Mouse (Mus musculus): Measurements from ENCODE around the gene Sh2d6. TPM values are rescaled to one million over a fixed set of nuclear protein-coding genes. Genes with fewer than 3 reads are reported as not detected.
"Not testable (repeated sequence)": the region's sequence is repeated elsewhere in the genome, so short reads cannot be mapped to it uniquely, and the experiment has no call there.

Gene Sh2d6
- polyA plus RNA-seq, 1 experiment from 2014 or later: 1.1 TPM

GRCm38 (mm10) chr6:72484887-72485286 is 36.6 kb downstream of the Sh2d6 start:
- H3K36me3 ChIP-seq (ENCODE audit: control insufficient read depth, insufficient read depth, low read length): no peaks in the 10 kb centered on the region
- no peak overlapping the region for H3K9ac ChIP-seq (replicated peaks; ENCODE audit: low read length)
- no peaks in the 10 kb centered on the region for H3K9me3 ChIP-seq (ENCODE audit: control insufficient read depth, low read length)
- no peak overlapping the region for H3K27ac ChIP-seq (replicated peaks; ENCODE audit: low read depth, low read length)
- WGBS: 71% methylated on average over 4 of the region's 4 CpGs
- H3K27me3 ChIP-seq (ENCODE audit: control insufficient read depth, insufficient read depth, low read length): no peaks in the 10 kb centered on the region
- DNase-seq: no peak
- H3K4me1 ChIP-seq (ENCODE audit: control insufficient read depth, insufficient read depth, low read length): no peaks in the 10 kb centered on the region
- H3K4me2 ChIP-seq (ENCODE audit: low read length): no peak overlapping the region
- no peak overlapping the region for H3K4me3 ChIP-seq (replicated peaks; ENCODE audit: low read depth, low read length)
- no peak for ATAC-seq (ENCODE audit: low FRiP score, low TSS enrichment)

DNA sequence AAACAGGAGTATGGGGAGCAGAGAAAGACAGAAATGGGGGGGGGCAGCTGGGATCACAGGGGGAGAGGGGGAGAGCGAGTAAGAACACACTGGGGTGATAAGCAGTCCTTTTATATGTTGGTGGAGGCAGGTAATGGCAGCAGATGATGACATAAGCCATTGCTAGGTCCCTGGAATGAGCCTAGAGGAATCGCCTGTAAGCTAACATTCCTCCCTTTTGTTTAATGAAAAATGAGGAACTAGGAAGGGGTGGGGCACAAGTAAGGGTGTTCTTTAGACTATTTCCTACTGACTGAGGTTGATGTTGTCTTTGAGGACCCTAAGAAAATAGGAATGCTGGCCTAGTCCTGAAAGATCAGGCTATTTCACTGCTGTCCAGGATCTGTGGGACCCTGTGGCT is 39.4 kb downstream of the Sh2d6 start:
- Histone ChIP-seq H3K27me3 (ENCODE audit: control insufficient read depth, insufficient read depth, low read length) (no peaks in the 10 kb centered on the region), H3K4me2 (ENCODE audit: low read length) (no peak overlapping the region), H3K27ac (replicated peaks; ENCODE audit: low read depth, low read length) (no peak overlapping the region), H3K9me3 (ENCODE audit: control insufficient read depth, low read length) (no peaks in the 10 kb centered on the region), H3K4me1 (ENCODE audit: control insufficient read depth, insufficient read depth, low read length) (no peaks in the 10 kb centered on the region), H3K9ac (replicated peaks; ENCODE audit: low read length) (no peak overlapping the region), H3K36me3 (ENCODE audit: control insufficient read depth, insufficient read depth, low read length) (no peaks in the 10 kb centered on the region), H3K4me3 (replicated peaks; ENCODE audit: low read depth, low read length) (no peak overlapping the region)
- DNase-seq: no peak
- WGBS: 79% methylated on average over 2 of the region's 2 CpGs
- no peak for ATAC-seq (ENCODE audit: low FRiP score, low TSS enrichment)

DNA sequence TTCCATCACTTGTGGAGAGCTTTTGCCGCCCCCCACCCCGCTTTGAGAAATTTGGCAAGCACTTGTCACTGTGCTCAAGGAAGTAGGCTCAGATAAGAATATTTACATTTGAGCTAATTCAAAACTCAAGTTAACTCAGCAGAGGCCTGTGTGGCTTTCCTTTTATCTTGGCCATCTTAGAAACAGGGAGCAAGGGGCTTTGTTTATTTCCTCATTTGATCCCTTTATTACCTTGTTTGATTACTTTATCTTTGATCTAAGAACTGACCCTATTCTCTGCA is 41.1 kb downstream of the Sh2d6 start:
- WGBS: 100% methylated on average over 2 of the region's 2 CpGs
- H3K4me2 ChIP-seq (ENCODE audit: low read length): no peak overlapping the region
- no peak overlapping the region for H3K27ac ChIP-seq (replicated peaks; ENCODE audit: low read depth, low read length)
- H3K27me3 ChIP-seq (ENCODE audit: control insufficient read depth, insufficient read depth, low read length): no peaks in the 10 kb centered on the region
- no peaks in the 10 kb centered on the region for H3K9me3 ChIP-seq (ENCODE audit: control insufficient read depth, low read length)
- no peak overlapping the region for H3K4me3 ChIP-seq (replicated peaks; ENCODE audit: low read depth, low read length)
- no peak for ATAC-seq (ENCODE audit: low FRiP score, low TSS enrichment)
- H3K36me3 ChIP-seq (ENCODE audit: control insufficient read depth, insufficient read depth, low read length): no peaks in the 10 kb centered on the region
- H3K9ac ChIP-seq (replicated peaks; ENCODE audit: low read length): no peak overlapping the region
- H3K4me1 ChIP-seq (ENCODE audit: control insufficient read depth, insufficient read depth, low read length): no peaks in the 10 kb centered on the region
- no peak for DNase-seq

DNA sequence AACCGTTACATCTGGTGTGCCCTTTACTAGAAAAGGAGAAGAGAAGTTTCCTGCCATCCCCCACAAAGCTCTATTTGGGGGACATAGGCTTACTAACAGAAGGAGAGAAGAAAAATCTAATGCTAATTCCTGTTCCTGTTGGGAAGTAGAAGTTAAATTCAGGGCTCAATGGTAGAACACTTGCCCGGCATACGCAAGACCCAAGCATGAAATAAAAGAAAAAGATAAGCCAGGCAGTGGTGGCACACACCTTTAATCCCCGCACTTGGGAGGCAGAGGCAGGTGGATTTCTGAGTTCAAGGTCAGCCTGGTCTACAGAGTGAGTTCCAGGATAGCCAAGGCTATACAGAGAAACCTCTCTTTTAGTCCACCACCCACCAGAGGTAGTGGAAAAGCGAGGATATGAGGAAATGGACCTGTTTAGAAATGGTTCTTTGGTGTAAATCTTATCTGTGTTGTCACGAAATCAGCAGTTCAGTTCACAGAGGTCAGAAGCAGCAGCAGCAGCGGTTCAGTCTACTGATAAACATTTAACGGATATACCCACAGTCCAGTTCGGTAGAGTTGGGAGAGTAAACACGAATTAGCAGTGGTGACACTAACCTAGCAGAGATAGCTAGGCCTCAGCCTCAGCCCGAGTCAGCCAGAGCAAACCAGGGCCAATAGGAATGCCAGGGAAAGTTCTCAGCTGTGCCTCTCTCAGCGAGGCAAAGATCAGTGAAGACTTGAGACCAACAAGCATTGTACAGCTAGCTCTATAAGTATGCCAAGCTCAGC is 41.7 kb downstream of the Sh2d6 start:
- no peak overlapping the region for H3K27ac ChIP-seq (replicated peaks; ENCODE audit: low read depth, low read length)
- WGBS: 91% methylated on average over 12 of the region's 12 CpGs

DNA sequence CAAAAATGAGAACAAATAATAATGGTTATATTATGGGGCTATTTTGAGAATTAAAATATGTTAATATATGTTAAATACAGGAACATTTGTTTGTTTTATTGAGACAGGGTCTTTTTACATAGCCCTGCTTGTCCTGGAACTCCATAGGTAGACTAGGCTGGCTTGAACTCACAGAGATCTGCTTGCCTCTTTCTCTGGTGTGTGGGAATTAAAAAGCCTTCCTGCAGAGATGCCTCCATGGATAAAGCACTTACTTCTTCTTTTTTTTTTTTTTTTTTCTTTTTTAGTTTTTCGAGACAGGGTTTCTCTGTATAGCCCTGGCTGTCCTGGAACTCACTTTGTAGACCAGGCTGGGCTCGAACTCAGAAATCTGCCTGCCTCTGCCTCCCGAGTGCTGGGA is 42.8 kb downstream of the Sh2d6 start:
- DNase-seq; H3K36me3 ChIP-seq (ENCODE audit: control insufficient read depth, insufficient read depth, low read length); H3K4me3 ChIP-seq (replicated peaks; ENCODE audit: low read depth, low read length); H3K27ac ChIP-seq (replicated peaks; ENCODE audit: low read depth, low read length); H3K9me3 ChIP-seq (ENCODE audit: control insufficient read depth, low read length); ATAC-seq (ENCODE audit: low FRiP score, low TSS enrichment); H3K27me3 ChIP-seq (ENCODE audit: control insufficient read depth, insufficient read depth, low read length); H3K4me1 ChIP-seq (ENCODE audit: control insufficient read depth, insufficient read depth, low read length); H3K9ac ChIP-seq (replicated peaks; ENCODE audit: low read length); H3K4me2 ChIP-seq (ENCODE audit: low read length): not testable (repeated sequence)
- 100% methylated on average over 3 of the region's 3 CpGs for WGBS

More for the DNA sequence above, 41.7 kb downstream of the Sh2d6 start:
- Histone ChIP-seq H3K4me3 (replicated peaks; ENCODE audit: low read depth, low read length) (no peak overlapping the region), H3K9me3 (ENCODE audit: control insufficient read depth, low read length) (no peaks in the 10 kb centered on the region), H3K27me3 (ENCODE audit: control insufficient read depth, insufficient read depth, low read length) (no peaks in the 10 kb centered on the region), H3K4me2 (ENCODE audit: low read length) (no peak overlapping the region), H3K4me1 (ENCODE audit: control insufficient read depth, insufficient read depth, low read length) (no peaks in the 10 kb centered on the region), H3K36me3 (ENCODE audit: control insufficient read depth, insufficient read depth, low read length) (no peaks in the 10 kb centered on the region), H3K9ac (replicated peaks; ENCODE audit: low read length) (no peak overlapping the region)
- ATAC-seq (ENCODE audit: low FRiP score, low TSS enrichment) (no peak), DNase-seq (no peak)

- H3K9me3 ChIP-seq (ENCODE audit: control insufficient read depth, low read length): no peaks in the 10 kb centered on the region
- DNase-seq (no peak), ATAC-seq (ENCODE audit: low FRiP score, low TSS enrichment) (no peak)
- no peaks in the 10 kb centered on the region for H3K27me3 ChIP-seq (ENCODE audit: control insufficient read depth, insufficient read depth, low read length)
- no peak overlapping the region for H3K9ac ChIP-seq (replicated peaks; ENCODE audit: low read length)
- H3K4me1 ChIP-seq (ENCODE audit: control insufficient read depth, insufficient read depth, low read length): no peaks in the 10 kb centered on the region
- no peak overlapping the region for H3K27ac ChIP-seq (replicated peaks; ENCODE audit: low read depth, low read length)
- 90% methylated on average over 3 of the region's 3 CpGs for WGBS
- H3K36me3 ChIP-seq (ENCODE audit: control insufficient read depth, insufficient read depth, low read length): no peaks in the 10 kb centered on the region
- no peak overlapping the region for H3K4me3 ChIP-seq (replicated peaks; ENCODE audit: low read depth, low read length)
- H3K4me2 ChIP-seq (ENCODE audit: low read length): no peak overlapping the region
Observed at GRCm38 (mm10) chr6:72477621-72478020, 43.9 kb downstream of the Sh2d6 start.

DNA sequence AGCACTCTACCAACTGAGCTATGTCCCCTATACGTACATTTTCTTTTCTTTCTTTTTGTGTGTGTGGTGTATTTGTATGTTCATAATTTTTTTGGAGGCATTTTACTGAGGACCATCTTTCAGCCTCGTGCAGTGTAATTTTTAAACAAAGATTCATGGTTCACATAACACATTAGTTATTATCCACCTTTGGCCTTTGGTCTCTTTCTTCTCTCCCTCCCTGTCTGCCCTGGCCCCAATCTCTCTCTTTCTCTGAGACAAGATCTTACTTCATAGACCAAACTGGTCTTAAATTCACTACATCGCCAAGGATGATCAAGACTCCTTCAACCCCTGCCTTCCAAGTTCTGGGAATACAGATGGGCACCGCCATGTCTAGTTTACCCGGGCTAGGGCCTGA is 44.7 kb downstream of the Sh2d6 start:
- H3K27ac ChIP-seq (replicated peaks; ENCODE audit: low read depth, low read length): no peak overlapping the region
- 93% methylated on average over 5 of the region's 5 CpGs for WGBS
- no peak overlapping the region for H3K9ac ChIP-seq (replicated peaks; ENCODE audit: low read length)
- H3K4me3 ChIP-seq (replicated peaks; ENCODE audit: low read depth, low read length): no peak overlapping the region
- no peaks in the 10 kb centered on the region for H3K9me3 ChIP-seq (ENCODE audit: control insufficient read depth, low read length)
- H3K4me1 ChIP-seq (ENCODE audit: control insufficient read depth, insufficient read depth, low read length): no peaks in the 10 kb centered on the region
- DNase-seq (no peak), ATAC-seq (ENCODE audit: low FRiP score, low TSS enrichment) (no peak)
- H3K4me2 ChIP-seq (ENCODE audit: low read length): no peak overlapping the region
- H3K27me3 ChIP-seq (ENCODE audit: control insufficient read depth, insufficient read depth, low read length): no peaks in the 10 kb centered on the region
- H3K36me3 ChIP-seq (ENCODE audit: control insufficient read depth, insufficient read depth, low read length): no peaks in the 10 kb centered on the region

GRCm38 (mm10) chr6:72475221-72475985 is 46.1 kb downstream of the Sh2d6 start:
- WGBS: 91% methylated on average over 4 of the region's 4 CpGs
- no peaks in the 10 kb centered on the region for H3K9me3 ChIP-seq (ENCODE audit: control insufficient read depth, low read length)
- no peak overlapping the region for H3K27ac ChIP-seq (replicated peaks; ENCODE audit: low read depth, low read length)
- H3K4me2 ChIP-seq (ENCODE audit: low read length): no peak overlapping the region
- no peak overlapping the region for H3K4me3 ChIP-seq (replicated peaks; ENCODE audit: low read depth, low read length)
- DNase-seq: no peak
- ATAC-seq (ENCODE audit: low FRiP score, low TSS enrichment): no peak
- H3K27me3 ChIP-seq (ENCODE audit: control insufficient read depth, insufficient read depth, low read length): no peaks in the 10 kb centered on the region
- H3K4me1 ChIP-seq (ENCODE audit: control insufficient read depth, insufficient read depth, low read length): no peaks in the 10 kb centered on the region
- H3K36me3 ChIP-seq (ENCODE audit: control insufficient read depth, insufficient read depth, low read length): no peaks in the 10 kb centered on the region
- no peak overlapping the region for H3K9ac ChIP-seq (replicated peaks; ENCODE audit: low read length)
